Mouse (Mus musculus) midbrain, postnatal 0 days (tissue): ENCODE results near the gene Acsf2. TPM values are rescaled to one million over a fixed set of nuclear protein-coding genes. Genes with fewer than 3 reads are reported as not detected.
A peak's percentile ranks its signal among the peaks of the same experiment; 100 is the strongest.

Source experiments
- ATAC-seq: fragments of 200-750 bp; cut with Nextera tagmentation; 2 replicates; pipeline ENCODE4 v1.8.0; 2017; ENCODE audit warnings: moderate number of reproducible peaks, mild to moderate bottlenecking, moderate TSS enrichment, moderate library complexity; ENCODE audit not compliant: low FRiP score
- DNase-seq: peaks from one replicate; pipeline ENCODE4 v3.0.0-alpha.2; 2015; ENCODE audit warnings: low spot score
- H3K27ac ChIP-seq: fragments of 300-500 bp; sonication (generic); 2 replicates; pipeline ENCODE4 v1.5.1; 2014; ENCODE audit warnings: low read depth, mild to moderate bottlenecking, low read length, mixed read lengths
- H3K27me3 ChIP-seq: fragments of 300-500 bp; sonication (generic); 2 replicates; pipeline ENCODE4 v1.6.1; 2014; ENCODE audit warnings: low read length, control low read depth, mixed read lengths; ENCODE audit not compliant: insufficient read depth
- H3K36me3 ChIP-seq: fragments of 300-500 bp; sonication (generic); 2 replicates; pipeline ENCODE4 v1.6.1; 2014; ENCODE audit warnings: low read length, control low read depth, mixed read lengths; ENCODE audit not compliant: insufficient read depth
- H3K4me1 ChIP-seq: fragments of 300-500 bp; sonication (generic); 2 replicates; pipeline ENCODE4 v1.6.1; 2014; ENCODE audit warnings: mild to moderate bottlenecking, control low read depth, antibody characterized with exemption, low read length, mixed read lengths; ENCODE audit not compliant: insufficient read depth
- H3K4me2 ChIP-seq: fragments of 300-500 bp; sonication (generic); 2 replicates; pipeline ENCODE4 v1.6.1; 2014; ENCODE audit warnings: low read depth, mild to moderate bottlenecking, low read length, mixed read lengths; ENCODE audit not compliant: poor library complexity, severe bottlenecking
- H3K4me3 ChIP-seq: fragments of 300-500 bp; sonication (generic); 2 replicates; pipeline ENCODE4 v1.5.1; 2014; ENCODE audit warnings: low read depth, mild to moderate bottlenecking, low read length, moderate library complexity
- H3K9ac ChIP-seq: fragments of 300-500 bp; sonication (generic); replicated peaks from 2 replicates; pipeline ENCODE4 v1.6.1; 2014; ENCODE audit warnings: mild to moderate bottlenecking, low read length, moderate library complexity, mixed read lengths; ENCODE audit not compliant: poor library complexity, severe bottlenecking
- H3K9me3 ChIP-seq: fragments of 300-500 bp; sonication (generic); 2 replicates; pipeline ENCODE4 v1.6.1; 2016; ENCODE audit warnings: low read length, control low read depth
- CTCF ChIP-seq: IDR thresholded peaks from 2 replicates; pipeline ENCODE4 v1.5.1; 2016; ENCODE audit warnings: antibody characterized with exemption, mild to moderate bottlenecking
- WGBS: fragments of 180-500 bp; shearing (Covaris S2); extraction: QIAGEN DNeasy Blood & Tissue Kit; methylation state at CpG from one replicate; pipeline ENCODE4 v1.1.7; 2014; 5-methylcytosine and 5-hydroxymethylcytosine counted together
- polyA plus RNA-seq: library from polyadenylated mRNA; unstranded; fragments of >200 nt; fragmentation: Nextera tagmentation; extraction: Ambion mirVana; gene quantifications from 2 replicates; pipeline ENCODE4 v1.2.1, GENCODE M21; 2015
- total RNA-seq: library from RNA; depleted of rRNA; stranded (reverse); fragments of >200 nt; gene quantifications from 2 replicates; pipeline ENCODE4 v1.2.3, GENCODE M21; 2014

Gene Acsf2
- total and polyA plus RNA-seq, 2 experiments from 2014 or later = 1.9 to 6.6 TPM

DNA sequence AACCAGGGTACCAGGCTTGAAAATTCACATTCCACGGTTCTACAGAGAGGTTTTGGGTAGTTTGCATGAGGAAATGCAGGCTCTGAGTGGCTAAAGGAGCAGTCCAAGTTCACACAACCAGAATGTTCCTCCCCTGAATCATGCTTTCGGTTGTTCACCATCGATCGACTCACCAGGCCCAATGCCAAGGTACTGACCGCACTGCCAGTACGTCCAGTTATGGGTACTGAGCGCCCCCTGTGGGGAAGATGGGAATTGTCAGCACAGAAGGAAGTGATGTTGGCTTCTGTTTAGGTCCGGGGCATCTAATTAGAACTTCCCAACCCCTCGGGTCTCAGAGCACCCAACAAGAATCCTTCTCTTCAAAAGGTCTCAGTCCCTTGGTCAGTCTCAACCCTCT is 57.7 kb downstream of the Acsf2 start:
- Histone ChIP-seq H3K9ac (no peak overlapping the region), H3K27ac (no peak overlapping the region), H3K36me3 (peaks cover 4% of the 10 kb centered on the region; the same call in 1 of the 2 replicates), H3K4me1 (no peaks in the 10 kb centered on the region; the same call in 1 of the 2 replicates), H3K4me2 (0 out of 2 replicates have a peak overlapping the region, but pooled peaks have one; percentile 2), H3K9me3 (no peaks in the 10 kb centered on the region), H3K27me3 (no peaks in the 10 kb centered on the region), H3K4me3 (no peak overlapping the region)
- ATAC-seq (no peak), DNase-seq (peak; percentile 94)
- WGBS = 32% methylated on average over 9 of the region's 9 CpGs
- peak; percentile 88 for TF ChIP-seq CTCF

- no peak for TF ChIP-seq CTCF
- no peak for ATAC-seq
- H3K27me3 ChIP-seq = no peaks in the 10 kb centered on the region
- 76% methylated on average over 12 of the region's 12 CpGs for WGBS
- no peaks in the 10 kb centered on the region for H3K9me3 ChIP-seq
- no peak for DNase-seq
- H3K27ac ChIP-seq = no peak overlapping the region
- H3K4me3 ChIP-seq = no peak overlapping the region
- H3K9ac ChIP-seq = no peak overlapping the region
- no peaks in the 10 kb centered on the region; the same call in 1 of the 2 replicates for H3K4me1 ChIP-seq
- H3K36me3 ChIP-seq = peaks cover 5% of the 10 kb centered on the region; the same call in 1 of the 2 replicates
- no peak overlapping the region for H3K4me2 ChIP-seq
These were observed 58.3 kb downstream of the Acsf2 start for GRCm38 (mm10) chr11:94543344-94543743.

DNA sequence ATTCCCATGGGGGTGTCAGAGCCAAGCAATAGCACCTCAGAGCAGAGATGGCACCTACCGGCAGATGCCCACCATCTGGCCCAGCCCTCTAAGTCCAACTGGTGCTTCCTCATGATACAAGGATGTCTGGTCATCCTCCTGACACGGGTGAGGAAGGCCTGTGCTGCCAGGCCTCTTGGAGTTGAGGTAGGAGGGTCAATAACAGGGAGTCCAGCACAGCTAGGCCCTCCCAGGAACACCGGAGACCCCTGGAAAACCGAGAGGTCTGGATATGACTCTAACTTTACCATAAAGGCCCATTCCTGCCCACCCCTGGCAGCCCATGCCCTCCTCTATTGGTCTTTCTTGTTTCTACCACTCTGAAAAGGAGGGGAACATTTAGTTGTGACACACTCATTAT is 59.3 kb downstream of the Acsf2 start:
- no peak overlapping the region for H3K9ac ChIP-seq
- no peak overlapping the region for H3K4me3 ChIP-seq
- ATAC-seq = no peak
- H3K9me3 ChIP-seq = no peaks in the 10 kb centered on the region
- no peaks in the 10 kb centered on the region; the same call in 1 of the 2 replicates for H3K4me1 ChIP-seq
- peaks cover 6% of the 10 kb centered on the region; the same call in 1 of the 2 replicates for H3K36me3 ChIP-seq
- no peak overlapping the region for H3K4me2 ChIP-seq
- TF ChIP-seq CTCF = no peak
- no peaks in the 10 kb centered on the region for H3K27me3 ChIP-seq
- no peak for DNase-seq
- H3K27ac ChIP-seq = no peak overlapping the region
- WGBS = 90% methylated on average over 4 of the region's 4 CpGs

DNA sequence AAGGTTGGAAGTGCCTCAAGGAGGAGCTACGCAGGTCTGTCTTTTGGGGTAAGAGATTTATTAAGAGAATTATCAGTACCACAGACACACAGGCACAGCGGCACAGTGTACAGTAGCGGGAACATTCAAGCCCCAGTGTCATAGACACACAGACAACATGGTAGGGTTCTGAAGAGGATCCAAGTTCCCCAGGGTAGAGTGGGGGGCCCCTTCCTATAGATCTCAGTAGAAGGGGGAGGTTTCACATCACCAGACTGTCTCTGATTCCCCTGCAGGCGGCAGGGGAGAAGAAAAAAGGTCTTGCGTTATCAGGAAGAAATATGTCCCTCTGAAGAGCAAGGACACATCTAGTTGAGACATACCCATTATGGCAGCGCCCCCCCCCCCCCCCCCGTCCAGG is 61.9 kb downstream of the Acsf2 start:
- H3K36me3 ChIP-seq = peaks cover 6% of the 10 kb centered on the region; the same call in 1 of the 2 replicates
- no peak for ATAC-seq
- no peaks in the 10 kb centered on the region for H3K9me3 ChIP-seq
- WGBS = 83% methylated on average over 7 of the region's 7 CpGs
- no peak overlapping the region for H3K9ac ChIP-seq
- H3K27me3 ChIP-seq = no peaks in the 10 kb centered on the region
- H3K27ac ChIP-seq = no peak overlapping the region
- no peak for DNase-seq
- no peak for TF ChIP-seq CTCF
- no peaks in the 10 kb centered on the region for H3K4me1 ChIP-seq
- H3K4me3 ChIP-seq = no peak overlapping the region
- H3K4me2 ChIP-seq = no peak overlapping the region

DNA sequence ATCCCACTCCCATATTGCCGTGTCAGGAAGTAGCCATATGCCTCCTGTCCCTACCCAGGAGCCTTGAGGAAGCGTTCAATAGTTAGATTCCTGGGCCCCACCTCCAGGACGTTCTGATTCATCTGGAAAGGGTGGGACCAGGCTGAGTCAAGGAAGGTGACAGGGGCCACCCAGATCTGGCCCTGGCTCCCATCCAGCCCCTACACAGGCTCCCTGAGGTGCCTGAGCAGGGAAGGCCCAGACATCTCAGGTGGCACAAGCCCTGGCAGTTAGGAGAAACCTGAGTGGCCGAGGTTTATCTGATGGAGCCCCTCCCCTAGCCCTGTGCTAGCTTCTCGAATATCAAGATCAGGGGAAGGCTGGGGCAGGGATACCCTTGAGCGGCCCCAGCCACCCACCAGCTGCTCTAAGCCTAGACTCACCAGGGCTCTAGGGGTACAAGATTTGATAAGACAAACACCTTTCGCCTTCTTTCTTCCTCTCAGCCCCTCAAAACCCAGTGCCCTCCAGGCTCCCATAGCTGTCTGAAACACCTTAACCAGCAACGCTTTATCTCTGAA is 62.9 kb downstream of the Acsf2 start:
- H3K4me3 ChIP-seq = no peak overlapping the region
- whole genome bisulfite sequencing = 64% methylated on average over 8 of the region's 8 CpGs
- H3K27ac ChIP-seq = no peak overlapping the region
- H3K4me1 ChIP-seq = no peaks in the 10 kb centered on the region
- H3K9me3 ChIP-seq = no peaks in the 10 kb centered on the region
- TF ChIP-seq CTCF = no peak
- no peak overlapping the region for H3K9ac ChIP-seq
- no peak for DNase-seq
- peaks cover 6% of the 10 kb centered on the region; the same call in 1 of the 2 replicates for H3K36me3 ChIP-seq
- no peaks in the 10 kb centered on the region for H3K27me3 ChIP-seq
- no peak for ATAC-seq
- H3K4me2 ChIP-seq = no peak overlapping the region

- no peaks in the 10 kb centered on the region for H3K9me3 ChIP-seq
- no peak for ATAC-seq
- WGBS = 84% methylated on average over 8 of the region's 8 CpGs
These were observed 68.5 kb downstream of the Acsf2 start for GRCm38 (mm10) chr11:94533171-94533570.

More at GRCm38 (mm10) chr11:94533171-94533570, 68.5 kb downstream of the Acsf2 start:
- no peak for TF ChIP-seq CTCF
- no peaks in the 10 kb centered on the region for H3K27me3 ChIP-seq
- H3K36me3 ChIP-seq = no peaks in the 10 kb centered on the region
- no peak for DNase-seq
- H3K9ac ChIP-seq = no peak overlapping the region
- H3K27ac ChIP-seq = no peak overlapping the region
- no peaks in the 10 kb centered on the region for H3K4me1 ChIP-seq
- no peak overlapping the region for H3K4me2 ChIP-seq
- no peak overlapping the region for H3K4me3 ChIP-seq
